ENCODE assay signal across 9 mouse cellular contexts in the genomic region with DNA sequence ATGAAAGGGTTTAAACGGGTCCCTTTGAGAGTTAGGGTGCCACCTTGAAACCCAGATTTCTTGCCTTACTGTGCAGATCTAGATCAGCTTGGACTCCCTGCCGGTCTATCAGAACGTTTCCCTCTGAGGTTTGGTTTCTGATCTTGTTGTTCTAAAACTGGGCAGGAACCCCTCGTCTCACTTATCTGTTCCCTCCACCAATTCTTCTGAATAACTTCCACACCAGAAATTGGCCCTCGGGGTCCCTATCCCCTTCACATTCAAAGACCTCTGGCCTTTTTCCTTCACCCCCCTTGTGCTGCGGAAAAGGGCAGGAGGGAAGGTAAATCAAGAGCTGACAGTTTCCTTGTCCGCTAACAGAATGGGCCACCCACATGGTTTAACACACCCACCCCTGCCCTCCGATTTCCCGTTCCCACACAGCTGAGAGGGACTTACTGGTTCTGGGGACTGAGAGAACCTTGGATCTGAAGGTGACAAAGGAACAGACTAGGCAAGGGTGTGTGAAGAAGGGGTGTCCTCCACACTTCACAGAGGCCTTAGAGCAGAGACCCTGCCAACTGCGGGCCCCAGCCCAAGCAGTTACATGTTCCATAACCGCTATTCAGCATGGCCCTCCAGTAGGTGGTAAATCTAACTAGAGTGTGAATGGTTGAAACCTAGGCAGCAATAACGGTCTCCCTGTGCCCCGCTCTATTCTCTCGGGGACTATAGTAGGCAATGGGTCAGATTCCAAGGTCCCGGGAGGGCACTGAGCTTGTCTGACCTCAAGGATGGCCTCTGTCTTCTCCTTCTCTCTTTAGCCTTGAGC. TPM values are rescaled to one million over a fixed set of nuclear protein-coding genes. Genes with fewer than 3 reads are reported as not detected.
DNase-seq lines count a peak whose midpoint lies in the region; ATAC-seq lines count a peak whose summit lies in the region.
"Had no signal": no experiment of that assay in that cellular context is flagged by ENCODE, and none has a peak within 500 bp of the region (broad histone marks: within the 10 kb centered on the region; RNA-seq: fewer than 3 reads in every experiment).

No protein-coding gene starts in this region.

- H3K4me3 ChIP-seq in heart, embryonic 14.5 days (ENCODE audit: control insufficient read depth in 1 of 2, insufficient read depth in 1 of 2, low read depth in 1 of 2, low read length in 2 of 2): peak overlapping the region; percentile 48 to 49
- peak overlapping the region; percentile 46; the same call in 1 of the 2 replicates for H3K4me3 ChIP-seq in forebrain, embryonic 14.5 days (ENCODE audit: low read depth, low read length)

- peak overlapping the region; percentile 52 to 70; a peak in 3 of 4 replicates for H3K27ac ChIP-seq in heart, embryonic 14.5 days (replicated peaks in 1 of 2; ENCODE audit: control insufficient read depth in 1 of 2, insufficient read depth in 1 of 2, low read depth in 2 of 2, low read length in 2 of 2)
- no peak overlapping the region; the same call in 1 of the 2 replicates for H3K27ac ChIP-seq in forebrain, embryonic 14.5 days (ENCODE audit: low read depth, low read length)

- H3K36me3 ChIP-seq in heart, embryonic 14.5 days (ENCODE audit: control insufficient read depth, insufficient read depth, low read length): no peaks in the 10 kb centered on the region
- no peaks in the 10 kb centered on the region for H3K36me3 ChIP-seq in forebrain, embryonic 14.5 days (ENCODE audit: control insufficient read depth, insufficient read depth, low read length)

- peak overlapping the region; percentile 64 for H3K9ac ChIP-seq in heart, embryonic 14.5 days (ENCODE audit: low read length)
- peak overlapping the region; percentile 67; the same call in 1 of the 2 replicates for H3K9ac ChIP-seq in forebrain, embryonic 14.5 days (ENCODE audit: low read length)

- no peak for DNase-seq in heart, adult 9 months (ENCODE audit: low spot score in 2 of 2)
- no peak for DNase-seq in forebrain, embryonic 14.5 days (ENCODE audit: low spot score)
- peak; percentile 60 for DNase-seq in kidney, postnatal 10 days
- peak; percentile 67 for DNase-seq in neural tube, embryonic 10.5 days (ENCODE audit: extremely low spot score, low spot score)
- DNase-seq in gastrocnemius, postnatal 4 days (ENCODE audit: low spot score in 2 of 2): no peak
- DNase-seq in right cerebral cortex, postnatal 14 days: no peak
- no peak for DNase-seq in retina, postnatal 1 day

- ATAC-seq in heart, embryonic 14.5 days (ENCODE audit: insufficient number of reproducible peaks, insufficient read depth, low FRiP score, low read depth): no peak
- no peak for ATAC-seq in forebrain, embryonic 14.5 days

- peaks cover 25% of the 10 kb centered on the region for H3K27me3 ChIP-seq in heart, embryonic 14.5 days (ENCODE audit: control insufficient read depth, insufficient read depth, low read length)
- H3K27me3 ChIP-seq in forebrain, embryonic 14.5 days (replicated peaks; ENCODE audit: control insufficient read depth, insufficient read depth, low read length): peaks cover 69% of the 10 kb centered on the region

- WGBS in heart, embryonic 14.5 days: 40% methylated on average over 15 of the region's 15 CpGs
- 13% methylated on average over 15 of the region's 15 CpGs for WGBS in forebrain, embryonic 14.5 days

- H3K4me1 ChIP-seq in heart, embryonic 14.5 days (ENCODE audit: control insufficient read depth in 2 of 2, insufficient read depth in 2 of 2, low read length in 2 of 2): peaks cover 50 to 62% of the 10 kb centered on the region in 2 experiments
- peaks cover 10% of the 10 kb centered on the region for H3K4me1 ChIP-seq in forebrain, embryonic 14.5 days (ENCODE audit: control insufficient read depth, insufficient read depth, low read length)

- H3K9me3 ChIP-seq in heart, embryonic 14.5 days (ENCODE audit: control insufficient read depth, low read length): no peaks in the 10 kb centered on the region
- no peaks in the 10 kb centered on the region for H3K9me3 ChIP-seq in forebrain, embryonic 14.5 days (replicated peaks; ENCODE audit: control insufficient read depth, low read length)

- H3K4me2 ChIP-seq in heart, embryonic 14.5 days (ENCODE audit: low read length): peak overlapping the region; percentile 88
- peak overlapping the region; percentile 75; the same call in 1 of the 2 replicates for H3K4me2 ChIP-seq in forebrain, embryonic 14.5 days (ENCODE audit: low read length)

RNA-seq across cellular contexts. Expression of a gene that starts 0.8 kb away (rescaled TPM):
- 4.4 and 6.2 TPM in 2 replicates for polyA plus RNA-seq in heart, embryonic 14.5 days (2014; fragmentation: Nextera tagmentation; extraction: Ambion mirVana)
- 10.1 and 11.6 TPM in 2 replicates for polyA plus RNA-seq in forebrain, embryonic 14.5 days (2014; fragmentation: Nextera tagmentation; extraction: Ambion mirVana)
- total RNA-seq in gastrocnemius, postnatal 4 days (2021): 1 to 10 TPM; 4.5 to 5.7 TPM
- total RNA-seq: common myeloid progenitor, adult 5-6 weeks had no signal

RNA-seq across cellular contexts. Expression of a gene that starts 6.4 kb away (rescaled TPM):
- polyA plus RNA-seq in heart, embryonic 14.5 days (2014; fragmentation: Nextera tagmentation; extraction: Ambion mirVana): not detected in 2 replicates
- not detected in 2 replicates for polyA plus RNA-seq in forebrain, embryonic 14.5 days (2014; fragmentation: Nextera tagmentation; extraction: Ambion mirVana)
- not detected for total RNA-seq in gastrocnemius, postnatal 4 days (2021)
- total RNA-seq: common myeloid progenitor, adult 5-6 weeks had no signal

RNA-seq across cellular contexts. Expression of a gene that starts 7.7 kb away (rescaled TPM):
- 8.6 and 9.1 TPM in 2 replicates for polyA plus RNA-seq in heart, embryonic 14.5 days (2014; fragmentation: Nextera tagmentation; extraction: Ambion mirVana)
- 14.4 and 15.8 TPM in 2 replicates for polyA plus RNA-seq in forebrain, embryonic 14.5 days (2014; fragmentation: Nextera tagmentation; extraction: Ambion mirVana)
- total RNA-seq in gastrocnemius, postnatal 4 days (2021): 1 to 10 TPM; 5.8 to 6.1 TPM

RNA-seq across cellular contexts. Expression of a gene that starts 9.7 kb away (rescaled TPM):
- 0.20 TPM in 1 of 2 replicates, not detected in the other for polyA plus RNA-seq in heart, embryonic 14.5 days (2014; fragmentation: Nextera tagmentation; extraction: Ambion mirVana)
- polyA plus RNA-seq in forebrain, embryonic 14.5 days (2014; fragmentation: Nextera tagmentation; extraction: Ambion mirVana): 0.17 TPM in 1 of 2 replicates, not detected in the other
- not detected for total RNA-seq in gastrocnemius, postnatal 4 days (2021)

RNA-seq across cellular contexts. Expression of a gene that starts 14.9 kb away (rescaled TPM):
- 0.57 and 0.62 TPM in 2 replicates for polyA plus RNA-seq in heart, embryonic 14.5 days (2014; fragmentation: Nextera tagmentation; extraction: Ambion mirVana)
- polyA plus RNA-seq in forebrain, embryonic 14.5 days (2014; fragmentation: Nextera tagmentation; extraction: Ambion mirVana): 0.36 TPM in 1 of 2 replicates, not detected in the other
- total RNA-seq in gastrocnemius, postnatal 4 days (2021): 1 to 10 TPM; 1.8 to 2.3 TPM
- total RNA-seq: common myeloid progenitor, adult 5-6 weeks had no signal

Comparison
In these comparisons a context has a peak if more than half of its experiments do, and no peak if none do; other contexts are left out.
1. DNase-seq: peak in kidney, postnatal 10 days (single experiment) and neural tube, embryonic 10.5 days (single experiment); none in heart, adult 9 months (0 of 2), forebrain, embryonic 14.5 days (single experiment), gastrocnemius, postnatal 4 days (0 of 2), right cerebral cortex, postnatal 14 days (single experiment) and retina, postnatal 1 day (single experiment).